Mouse (Mus musculus): Measurements from ENCODE around the gene Epha4.

Epha4 gene

DNA sequence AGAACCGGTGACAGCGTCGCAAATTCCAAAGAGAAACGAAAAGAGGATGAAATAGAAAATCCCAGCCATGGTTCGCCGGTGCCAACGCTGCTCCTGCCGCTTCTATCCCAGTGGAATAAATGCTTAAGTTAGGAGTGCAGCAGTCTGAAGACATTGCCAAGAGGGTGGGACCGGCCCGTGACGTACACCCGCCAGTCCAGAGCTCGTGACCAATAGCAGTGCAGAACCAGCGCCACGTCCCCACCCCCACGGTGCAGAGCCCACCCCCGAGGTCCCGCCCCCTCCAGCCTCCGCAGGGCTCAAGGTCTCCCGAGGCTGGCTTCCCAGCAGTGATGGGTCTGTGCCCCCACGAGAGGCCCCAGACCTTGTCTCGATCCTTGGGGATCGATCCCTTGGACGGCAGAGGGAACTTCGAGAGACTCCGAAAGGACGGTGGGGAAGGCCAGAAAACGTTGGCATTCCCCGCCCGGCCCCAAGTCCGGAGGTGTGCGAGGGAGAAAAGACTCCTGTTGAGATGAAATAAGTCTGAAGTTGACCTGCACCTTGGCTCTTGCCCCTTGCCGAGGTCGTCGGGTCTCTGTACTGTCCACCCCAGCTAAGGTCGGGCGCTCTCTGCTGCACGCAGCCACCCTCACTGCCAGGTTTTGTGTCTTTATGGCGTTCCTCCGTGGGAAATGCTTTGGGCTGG is at the start of gene Epha4:
Gene Epha4 (minus strand): TSS at position 126 of the 688 bp plus-strand sequence.
- DNase-seq, result peak; percentile 93

DNA sequence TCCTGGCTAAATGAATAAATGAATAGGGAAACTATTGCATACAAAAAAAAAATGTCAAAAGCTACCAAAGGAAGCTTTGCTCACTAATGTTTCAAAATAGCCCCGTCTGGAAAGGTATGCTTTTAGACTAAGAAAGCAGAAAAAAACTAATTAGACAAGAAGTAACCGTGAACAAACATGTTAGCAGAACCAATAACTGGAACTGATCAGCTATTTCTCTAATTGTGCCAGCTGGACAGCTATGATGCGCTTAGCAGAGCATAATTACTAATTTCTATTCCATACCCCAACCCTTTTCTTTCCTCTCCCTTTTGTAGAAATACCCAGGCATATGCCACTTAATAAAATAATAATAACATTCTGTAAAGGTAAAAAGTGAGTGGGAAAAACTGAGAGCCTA is 41.3 kb upstream of the Epha4 start:
- DNase-seq, result no peak

DNA sequence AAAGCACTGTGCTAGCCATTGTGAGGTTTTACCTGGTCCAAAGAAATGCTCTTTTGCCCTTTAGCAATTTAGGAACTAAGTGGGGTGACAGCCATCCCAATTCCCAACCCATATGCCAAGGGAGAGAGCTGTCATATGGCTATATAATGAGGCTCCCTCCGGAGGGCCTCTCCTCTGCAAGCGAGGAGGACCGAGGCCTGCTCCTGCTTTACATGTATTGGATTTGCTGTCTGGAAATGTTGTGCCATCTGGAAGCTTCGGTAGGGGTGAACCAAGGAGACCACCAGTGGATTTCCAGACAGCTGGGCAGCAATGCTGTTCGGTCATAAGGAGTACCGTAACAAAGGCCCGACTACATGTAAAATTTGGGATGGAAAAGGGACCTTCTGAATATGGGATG is 37.0 kb upstream of the Epha4 start:
- no peak for DNase-seq

DNA sequence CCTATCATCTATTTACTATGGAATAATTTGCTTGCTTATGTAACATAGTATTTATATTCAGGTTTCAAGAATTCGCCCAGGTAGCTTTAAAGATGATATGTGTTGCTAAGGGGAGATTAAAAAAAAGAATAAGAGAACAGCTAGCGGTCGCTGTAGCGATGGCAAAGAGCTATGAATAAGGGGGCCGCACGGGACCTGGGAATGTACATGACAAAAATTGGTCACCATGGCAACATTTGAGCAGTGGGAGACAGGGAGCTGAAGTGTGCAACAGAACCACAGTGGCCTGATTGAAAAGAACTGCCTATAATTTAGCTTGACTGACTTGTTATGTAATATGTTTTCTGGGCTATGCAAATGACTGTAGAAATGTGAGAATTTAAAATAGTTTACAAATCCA is 30.8 kb upstream of the Epha4 start:
- no peak for DNase-seq

DNA sequence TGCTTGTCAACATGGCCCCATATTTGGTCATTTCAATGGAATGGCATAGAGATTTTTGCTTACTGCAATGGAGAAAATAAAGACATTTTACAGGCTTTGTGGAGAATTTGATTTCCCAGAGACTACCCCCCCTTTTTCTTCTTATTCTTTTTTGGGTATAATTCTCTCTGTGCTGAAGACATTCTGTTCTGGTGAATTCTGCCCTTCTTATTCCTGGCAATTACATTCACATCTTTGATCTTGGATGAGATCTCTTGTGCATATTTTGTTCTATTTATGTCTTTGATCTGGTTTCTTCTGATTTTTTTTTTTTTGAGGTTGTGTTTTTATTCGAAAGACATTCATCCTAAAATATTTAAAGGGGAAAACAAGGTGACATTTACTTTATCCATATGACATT is 30.1 kb upstream of the Epha4 start:
- no peak for DNase-seq

DNA sequence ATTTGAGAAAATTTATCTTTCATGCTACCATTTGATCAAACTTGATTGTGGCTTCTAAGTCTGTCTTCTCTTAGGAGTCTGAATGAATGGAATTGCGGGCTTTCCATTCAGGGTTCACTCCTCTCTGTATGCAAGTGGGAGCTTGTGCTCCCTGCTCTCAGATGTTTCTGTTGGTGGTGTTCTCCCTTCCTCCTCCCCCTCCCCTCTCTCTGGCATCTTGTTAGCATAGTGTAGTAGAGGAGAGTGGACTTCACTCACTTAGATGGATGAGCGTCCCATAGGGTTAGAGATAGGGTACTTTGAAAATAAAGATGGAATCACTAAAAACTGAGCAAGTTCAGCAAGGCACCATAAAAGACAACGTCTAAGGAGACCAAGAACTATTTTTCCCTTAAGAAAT is 29.4 kb upstream of the Epha4 start:
- no peak for DNase-seq

DNA sequence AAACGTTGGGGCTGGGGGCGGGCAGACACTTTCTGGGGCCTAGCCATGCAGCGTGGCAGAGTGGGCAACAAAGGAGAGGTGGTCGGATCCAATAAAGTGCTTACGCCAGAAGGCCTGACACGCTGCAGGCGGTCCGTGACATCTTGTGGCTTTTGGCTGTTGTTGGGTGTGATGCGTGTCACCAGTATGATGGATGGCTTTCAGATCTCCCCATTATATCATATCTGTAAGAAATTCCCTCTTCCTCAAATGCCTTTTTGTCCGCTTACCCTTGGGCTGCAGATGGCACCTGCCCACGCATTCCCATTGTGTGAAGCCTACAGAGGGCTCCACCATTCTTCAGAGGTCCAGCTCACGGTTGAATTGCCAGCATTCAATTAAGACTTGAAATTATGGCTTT is 25.1 kb upstream of the Epha4 start:
- DNase-seq, result no peak

DNA sequence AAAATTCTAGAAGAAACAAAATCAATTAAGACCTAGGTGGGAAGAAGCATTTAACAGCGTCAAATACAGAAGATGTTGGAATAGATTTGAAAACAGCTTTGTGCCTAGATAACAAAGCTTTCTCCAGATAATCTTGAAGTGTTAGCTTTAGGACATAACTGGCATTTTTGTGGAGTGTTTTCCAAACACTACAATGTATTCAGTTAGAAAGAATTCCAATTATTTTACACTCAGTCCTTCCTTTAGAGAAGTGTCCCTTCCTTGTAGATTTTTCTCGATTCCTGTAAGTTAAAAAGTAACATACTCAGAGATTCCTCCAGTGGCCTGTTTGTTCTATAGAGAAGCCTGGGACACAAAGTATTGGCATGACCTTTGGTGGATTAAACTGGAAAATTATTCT is 23.7 kb upstream of the Epha4 start:
- no peak for DNase-seq

DNA sequence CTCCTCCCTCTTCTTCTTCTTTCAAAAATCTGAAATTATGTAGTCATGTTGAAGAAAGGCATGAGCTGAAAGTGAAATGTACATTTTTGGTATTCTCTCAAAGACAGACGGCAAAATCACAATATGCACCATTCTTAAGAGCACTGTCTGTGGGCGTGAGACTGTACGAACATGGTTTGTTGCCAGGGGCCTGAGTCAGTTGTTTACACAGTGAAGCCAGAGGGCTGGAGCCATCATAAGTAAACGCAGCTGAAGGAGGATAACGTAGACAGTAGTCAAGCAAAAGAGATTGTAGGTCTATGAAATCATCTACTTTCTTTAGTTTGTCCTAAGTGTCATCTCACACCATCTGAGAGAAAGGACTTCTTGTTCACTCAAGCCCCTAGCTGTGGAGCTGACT is 21.0 kb upstream of the Epha4 start:
- DNase-seq, result peak; percentile 50

DNA sequence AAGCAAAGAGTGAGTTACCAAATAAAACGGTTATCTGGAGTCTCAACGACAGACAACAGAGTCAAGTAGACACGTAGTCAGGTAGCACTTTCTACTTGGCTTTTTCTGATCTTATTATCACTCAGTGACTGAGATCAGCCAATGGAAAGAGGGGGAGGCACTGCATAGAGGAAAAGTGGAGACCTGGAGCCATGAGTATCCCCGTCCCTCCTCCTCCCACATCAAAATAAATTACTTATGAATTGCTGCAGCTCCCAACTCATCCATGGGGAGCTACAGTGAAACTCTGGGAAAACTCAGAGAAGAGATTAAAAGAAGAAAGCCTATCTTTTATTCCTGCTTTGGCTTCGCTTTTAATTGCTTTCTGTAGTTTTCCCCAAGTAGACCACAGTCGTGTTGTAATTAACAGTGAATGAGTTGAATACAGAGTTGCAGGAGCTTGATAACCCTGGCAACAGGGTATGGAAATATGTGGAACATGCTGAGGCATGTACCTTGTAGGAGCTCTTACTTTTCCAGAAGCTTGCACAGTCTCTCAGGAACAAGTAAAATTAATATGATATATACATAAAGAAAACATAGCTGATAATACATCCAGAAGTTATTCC is 17.8 kb upstream of the Epha4 start:
- DNase-seq, result no peak

DNA sequence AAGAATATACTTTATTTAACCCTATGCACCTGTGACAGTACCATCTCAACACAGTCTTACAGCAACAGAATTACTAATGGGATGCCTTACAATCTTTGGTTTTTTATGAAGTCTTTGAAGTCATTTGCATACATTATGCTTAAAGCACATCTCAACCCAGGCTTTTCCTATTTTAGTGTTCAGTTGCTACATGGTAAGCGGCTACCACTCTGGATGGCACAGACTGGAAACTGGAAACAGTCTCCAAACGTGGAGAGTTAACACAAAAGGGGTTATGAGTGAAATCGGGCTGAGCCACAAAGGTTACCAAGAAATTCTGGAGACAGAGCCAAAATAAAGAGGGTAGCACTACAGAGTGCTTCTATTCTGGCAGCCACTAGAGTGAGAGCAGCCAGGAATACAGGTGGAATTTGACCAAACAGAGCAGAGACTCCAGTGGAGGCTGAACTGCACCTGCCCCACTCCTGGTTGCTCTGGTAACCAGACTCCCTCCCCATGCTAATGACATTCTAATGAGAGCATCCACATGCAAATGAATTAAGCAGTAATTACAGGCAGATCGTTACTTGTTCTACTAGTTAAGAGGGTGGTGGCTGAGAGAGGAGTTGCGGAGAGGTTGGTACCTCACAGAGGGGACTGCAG is 17.2 kb upstream of the Epha4 start:
- no peak for DNase-seq

DNA sequence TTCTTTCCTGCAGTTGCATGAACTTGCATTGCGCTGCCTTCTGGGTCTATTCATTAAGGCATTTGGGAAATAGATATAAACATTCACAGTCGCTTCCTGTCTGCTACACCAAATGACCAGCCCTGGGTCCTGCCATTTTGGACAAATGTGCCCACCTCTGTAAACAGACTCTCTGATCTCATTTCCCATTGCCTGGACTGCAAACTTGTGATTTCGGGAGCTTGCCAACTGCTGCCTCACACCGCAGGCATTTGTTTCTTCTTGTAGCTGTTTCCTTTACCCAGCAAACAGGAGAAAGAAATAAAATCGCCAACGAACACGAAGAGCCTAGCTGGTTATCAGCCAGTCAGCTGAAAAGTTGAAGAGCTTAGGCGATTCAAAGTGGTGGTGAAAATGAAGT is 10.2 kb upstream of the Epha4 start:
- no peak for DNase-seq

DNA sequence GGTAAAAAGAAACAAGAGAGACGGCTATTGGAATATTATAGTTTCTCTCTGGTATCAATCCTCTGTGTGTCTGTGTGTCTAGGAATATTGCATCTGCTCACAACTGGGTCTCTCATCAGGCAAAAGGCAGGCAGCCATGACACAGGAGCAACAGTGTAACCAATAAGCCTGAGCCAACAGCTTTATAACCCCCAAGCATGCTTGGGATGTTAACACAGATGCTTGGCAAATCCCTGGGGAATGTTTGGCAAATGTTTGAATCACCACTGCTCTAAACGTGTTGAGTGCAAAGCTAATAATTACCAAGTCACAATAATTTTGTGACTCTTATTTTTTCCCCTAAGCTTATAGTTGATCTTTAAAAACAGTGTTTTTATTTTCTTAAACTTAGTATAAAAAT is 8.5 kb upstream of the Epha4 start:
- no peak for DNase-seq

DNA sequence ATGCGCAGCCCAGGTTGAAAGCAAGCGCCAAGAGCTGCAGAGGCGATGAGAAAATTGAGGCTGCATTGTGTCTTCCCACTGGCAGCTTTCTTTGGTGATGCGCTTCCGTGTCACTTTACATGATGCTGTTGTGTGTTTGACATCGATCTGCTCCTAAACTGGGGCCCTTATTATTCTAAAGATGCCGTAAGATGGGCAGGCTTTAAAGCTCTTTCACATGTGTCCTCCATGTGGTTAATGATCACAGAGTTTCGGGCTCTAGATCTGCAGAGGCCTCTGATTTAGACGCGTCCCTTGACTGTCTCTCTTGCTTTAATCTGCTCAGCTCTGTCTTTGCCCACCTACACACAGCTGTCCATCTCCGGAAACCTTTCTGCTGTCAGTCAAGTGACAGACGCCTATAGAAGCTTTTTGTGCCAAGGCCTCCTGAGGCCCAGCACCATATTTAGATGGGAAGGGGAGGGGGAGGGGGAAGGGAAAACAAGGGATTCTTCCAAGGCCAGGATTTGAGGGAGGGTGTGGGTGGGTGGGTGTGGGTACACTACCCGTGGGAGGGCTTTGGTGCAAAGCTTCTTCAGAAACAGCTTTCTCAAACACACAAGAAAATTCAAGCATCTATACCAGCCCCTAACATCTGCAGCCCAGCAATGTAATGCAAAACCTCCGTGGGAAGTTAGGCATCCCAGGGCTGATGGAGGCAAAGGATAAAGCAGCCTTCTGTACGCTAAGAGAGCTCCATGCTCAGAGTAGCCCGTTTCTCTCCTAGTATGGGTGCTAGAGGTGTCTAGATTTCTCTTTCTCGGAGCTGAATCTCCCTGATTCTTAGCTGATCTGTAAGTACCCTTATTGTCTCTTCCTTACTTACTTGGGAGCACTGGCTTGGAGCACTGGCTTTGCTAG is 7.0 kb upstream of the Epha4 start:
- DNase-seq, result no peak

DNA sequence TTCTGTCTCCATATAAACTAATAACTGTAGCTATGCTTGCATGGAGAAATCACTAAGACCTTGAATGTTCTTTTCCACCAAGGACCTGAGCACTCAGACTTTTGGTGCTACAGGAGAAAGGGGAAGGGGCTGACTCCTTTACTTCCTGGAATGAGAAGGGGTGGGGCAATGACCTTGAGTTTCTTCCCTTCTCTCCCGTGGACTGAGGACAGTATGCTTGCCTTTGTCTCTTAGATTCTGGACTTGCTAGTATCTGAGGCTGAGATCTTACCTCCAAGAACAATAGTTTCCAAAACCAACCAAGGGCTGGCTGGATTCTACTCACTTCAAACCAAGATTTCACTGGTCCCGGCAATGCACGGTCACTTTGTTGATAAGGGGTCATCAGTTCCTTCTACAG is 3.8 kb upstream of the Epha4 start:
- no peak for DNase-seq

DNA sequence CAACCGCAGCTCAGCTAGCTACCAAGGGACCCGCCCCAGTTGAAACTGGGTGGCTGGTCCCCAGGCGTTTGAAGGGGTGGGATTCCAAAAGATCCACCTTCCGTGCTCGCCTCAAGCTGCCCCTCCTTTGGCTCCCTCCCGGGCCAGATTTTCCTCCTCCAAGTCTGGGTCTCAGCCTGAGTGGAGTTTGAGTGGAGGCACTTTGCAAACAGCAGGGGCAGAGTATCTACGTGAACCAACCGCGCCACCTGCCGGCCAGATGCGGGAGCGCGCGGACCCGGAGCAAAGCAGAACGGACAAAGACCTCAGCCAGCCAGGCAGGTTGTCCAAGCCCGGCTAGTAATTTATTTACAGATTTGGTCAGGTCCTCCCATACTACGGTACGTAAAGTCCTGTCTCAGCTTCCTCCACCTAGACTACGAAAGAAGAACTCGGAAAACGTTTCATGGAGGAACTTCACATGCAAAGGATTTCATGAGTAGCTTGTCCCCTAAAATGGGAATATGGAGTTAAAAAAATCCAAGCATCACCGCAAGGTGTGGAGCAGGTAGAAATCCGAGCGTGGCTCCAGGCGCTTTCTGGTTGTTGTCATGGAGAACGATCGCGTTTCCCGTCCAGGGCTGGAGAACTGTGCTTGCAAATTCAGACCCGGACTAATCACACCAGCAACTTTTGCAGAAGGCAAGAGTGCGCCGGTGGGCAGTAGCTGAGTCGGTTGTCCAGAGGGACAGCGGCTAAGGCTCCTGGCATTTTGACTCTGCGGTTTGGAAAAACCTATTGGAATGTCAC is 1.5 kb upstream of the Epha4 start:
- peak; percentile 96 for DNase-seq

DNA sequence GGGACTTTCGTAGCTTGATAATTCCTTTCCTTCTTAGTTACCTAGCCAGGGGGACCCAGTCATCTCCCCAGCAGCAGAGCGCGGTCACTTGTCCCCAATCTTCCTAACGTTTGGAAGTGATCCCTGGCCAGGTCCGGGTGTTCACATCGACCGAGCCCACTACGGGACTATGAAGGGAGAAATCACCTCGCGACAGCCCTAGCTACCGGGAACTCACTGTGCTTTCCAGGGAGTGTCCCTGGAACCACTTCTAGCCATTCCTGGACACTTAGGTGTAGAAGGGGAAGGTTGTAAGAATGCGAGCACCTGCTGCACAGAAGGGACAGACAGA is 728 bp upstream of the Epha4 start:
- peak; percentile 29 for DNase-seq

DNA sequence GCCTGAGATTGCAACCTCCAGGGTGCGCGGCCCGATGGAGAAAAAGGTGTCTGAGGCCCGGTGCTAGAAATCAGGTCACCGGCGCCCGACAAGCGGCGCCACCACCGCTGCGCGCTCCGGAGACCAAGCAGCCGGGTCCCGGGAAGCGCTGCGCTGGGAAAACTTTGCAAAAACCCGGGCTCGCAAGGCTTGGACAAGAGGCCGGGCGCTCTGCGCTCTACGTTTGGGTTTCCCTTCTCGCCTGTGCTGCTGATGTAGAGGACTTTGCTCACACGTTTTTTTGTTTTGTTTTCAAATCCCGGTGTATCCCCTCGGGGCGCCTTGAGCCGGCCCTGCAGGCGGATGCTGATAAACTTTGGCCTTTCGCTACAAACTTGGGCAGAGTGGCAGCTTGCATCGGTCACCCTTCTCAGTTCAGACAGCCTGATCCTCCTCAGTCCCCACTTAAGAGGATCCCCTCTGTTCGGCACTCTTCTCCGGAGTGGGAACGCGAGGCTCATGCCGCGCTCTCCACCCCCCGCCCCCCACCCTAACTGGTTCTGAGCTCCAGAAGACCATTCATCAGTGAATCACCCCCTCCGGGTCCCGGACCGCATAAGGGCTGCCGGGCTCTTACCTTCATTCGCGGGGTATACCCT is 444 bp downstream of the Epha4 start:
- DNase-seq, result peak; percentile 58

DNA sequence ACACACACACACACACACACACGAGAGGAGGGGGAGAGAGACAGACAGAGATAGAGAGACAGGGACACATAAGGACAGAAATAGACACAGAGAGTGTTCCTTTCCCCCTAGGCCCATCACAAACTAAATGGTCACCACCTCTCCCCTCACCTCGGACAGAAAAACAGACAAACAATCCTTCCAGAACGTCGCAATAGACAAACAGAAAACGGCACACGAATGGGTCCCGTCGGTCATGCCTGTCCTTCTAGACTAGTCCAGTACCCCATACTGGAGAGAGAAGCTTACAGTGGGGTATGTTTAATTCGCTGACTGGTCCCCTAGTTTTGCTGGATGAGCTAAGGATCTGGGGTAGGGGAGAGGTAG is 946 bp downstream of the Epha4 start:
- no peak for DNase-seq

DNA sequence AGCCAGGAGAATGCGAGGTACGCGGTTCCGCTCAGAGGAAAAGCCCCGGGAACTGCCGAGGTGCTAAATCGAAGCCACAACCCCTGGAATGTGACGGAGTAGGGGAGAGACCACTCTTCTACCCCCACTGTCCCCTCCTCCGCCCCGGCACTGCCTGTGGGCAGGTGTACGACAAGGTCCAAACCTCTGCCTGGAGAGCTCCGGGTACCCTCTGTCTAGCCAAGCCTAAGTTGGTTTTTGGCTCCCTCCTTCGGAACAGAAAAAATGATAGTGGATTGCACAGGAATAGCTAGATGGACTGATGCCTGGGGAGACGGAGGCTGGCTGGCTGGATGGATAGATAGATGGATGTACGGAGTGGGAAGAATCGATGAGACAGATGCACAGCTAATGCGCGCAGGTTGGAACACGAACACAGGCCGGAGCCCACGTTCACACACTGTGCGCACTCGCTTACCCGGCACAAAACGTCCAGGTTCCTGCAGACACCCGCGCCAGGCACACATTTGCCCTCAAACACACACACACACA is 1.4 kb downstream of the Epha4 start:
- peak; percentile 47 for DNase-seq

DNA sequence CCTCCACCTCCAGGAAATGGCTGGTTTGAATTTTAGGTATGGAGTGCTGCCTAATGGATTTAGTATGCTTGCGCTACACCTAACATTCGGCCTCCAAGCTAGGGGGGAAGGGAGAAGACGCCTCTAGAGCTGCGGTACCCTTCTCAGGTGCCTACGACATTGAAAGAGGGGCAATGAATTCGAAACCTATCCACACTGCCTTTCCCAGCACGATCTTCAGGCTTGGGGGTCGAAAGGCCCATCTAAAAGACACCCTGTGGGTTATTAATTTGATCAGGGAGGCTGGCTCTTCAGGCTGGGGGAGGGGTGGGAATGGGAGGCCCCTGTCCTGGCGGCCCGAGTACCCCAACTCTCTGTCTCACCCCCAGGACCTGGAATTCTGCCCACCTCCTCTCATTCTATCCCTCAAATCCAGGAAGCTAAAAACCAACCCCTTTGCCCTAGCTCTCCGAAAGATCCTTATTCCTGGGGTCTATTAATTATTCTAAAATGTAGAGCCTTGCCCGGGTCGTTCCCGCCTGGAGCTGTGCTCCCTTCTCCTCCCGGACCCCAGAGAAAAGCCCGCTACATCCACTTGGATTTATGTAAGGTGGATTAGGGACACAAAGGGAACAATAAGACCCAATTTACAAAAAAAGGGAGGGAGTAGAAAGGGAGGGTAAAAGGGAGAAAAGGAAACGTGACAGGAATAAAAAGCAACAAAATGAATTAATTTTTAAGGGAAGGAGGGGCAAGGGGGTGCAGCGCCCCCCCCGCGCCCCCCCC is 2.3 kb downstream of the Epha4 start:
- DNase-seq, result no peak
